Mouse (Mus musculus): ENCODE results near the gene Dnali1. TPM values are rescaled to one million over a fixed set of nuclear protein-coding genes. Genes with fewer than 3 reads are reported as not detected.

Dnali1 gene
- polyA plus RNA-seq (2015; fragmentation: Nextera tagmentation; extraction: Ambion mirVana): 0.10 and 0.31 TPM in 2 replicates

DNA sequence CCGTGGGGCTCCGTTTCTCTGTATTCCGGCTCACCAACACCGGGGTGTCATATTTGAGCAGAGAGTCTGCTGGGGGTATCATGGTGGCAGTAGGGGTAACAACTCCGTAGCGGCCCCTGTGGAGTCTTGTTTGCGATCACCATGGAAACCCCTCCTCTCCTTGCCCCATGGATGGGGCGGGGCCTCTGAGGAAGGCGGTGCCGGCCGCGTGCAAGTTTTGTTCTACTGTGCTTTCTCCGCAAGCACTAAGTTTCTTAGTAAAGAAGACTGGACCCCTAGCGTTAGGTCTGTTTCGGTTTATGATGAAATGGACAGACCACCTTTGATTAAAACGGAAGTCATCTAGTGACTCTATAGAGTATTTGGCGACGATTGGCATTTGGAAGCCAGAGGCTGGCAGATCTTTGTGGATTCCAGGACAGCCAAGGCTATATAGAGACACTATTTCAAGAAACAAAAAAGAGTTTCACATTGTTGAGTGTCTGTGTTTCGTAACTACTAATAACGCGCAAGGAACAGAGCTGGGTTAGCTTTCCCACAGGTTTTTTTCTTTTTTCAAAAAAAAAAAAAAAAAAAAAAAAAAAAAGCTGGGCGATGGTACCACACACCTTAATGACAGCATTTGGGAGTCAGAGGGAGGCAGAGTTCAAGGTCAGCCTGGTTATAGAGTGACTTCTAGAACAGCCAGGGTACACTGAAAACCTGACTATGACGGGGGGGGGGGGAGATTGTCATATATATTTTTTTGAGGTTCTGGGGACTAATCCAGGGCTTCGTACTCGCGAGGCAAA lies at the start of gene Dnali1:
Gene Dnali1 (minus strand): TSS at position 187 of the 791 bp plus-strand sequence.
- peak within 1 kb of the TSS; percentile 95 for H3K4me3 ChIP-seq (replicated peaks; ENCODE audit: low read length)
- H3K27me3 ChIP-seq (ENCODE audit: control insufficient read depth, insufficient read depth, low read length): no peaks in the 10 kb centered on the region
- peak within 1 kb of the TSS; percentile 93 for H3K4me2 ChIP-seq (ENCODE audit: low read depth, low read length)
- H3K27ac ChIP-seq (ENCODE audit: low read length): peak within 1 kb of the TSS; percentile 62
- peak within 1 kb of the TSS; percentile 90 for H3K9ac ChIP-seq (ENCODE audit: low read length)
- no peak for ATAC-seq (ENCODE audit: insufficient read depth, low FRiP score)
- peaks cover 4% of the 10 kb centered on the region; the same call in 1 of the 2 replicates for H3K36me3 ChIP-seq (ENCODE audit: control insufficient read depth, insufficient read depth, low read length)
- H3K4me1 ChIP-seq (ENCODE audit: control insufficient read depth, insufficient read depth, low read length): peaks cover 9% of the 10 kb centered on the region
- 2% methylated on average over 26 of the region's 26 CpGs for WGBS
- no peaks in the 10 kb centered on the region for H3K9me3 ChIP-seq (replicated peaks; ENCODE audit: control insufficient read depth, low read length)

DNA sequence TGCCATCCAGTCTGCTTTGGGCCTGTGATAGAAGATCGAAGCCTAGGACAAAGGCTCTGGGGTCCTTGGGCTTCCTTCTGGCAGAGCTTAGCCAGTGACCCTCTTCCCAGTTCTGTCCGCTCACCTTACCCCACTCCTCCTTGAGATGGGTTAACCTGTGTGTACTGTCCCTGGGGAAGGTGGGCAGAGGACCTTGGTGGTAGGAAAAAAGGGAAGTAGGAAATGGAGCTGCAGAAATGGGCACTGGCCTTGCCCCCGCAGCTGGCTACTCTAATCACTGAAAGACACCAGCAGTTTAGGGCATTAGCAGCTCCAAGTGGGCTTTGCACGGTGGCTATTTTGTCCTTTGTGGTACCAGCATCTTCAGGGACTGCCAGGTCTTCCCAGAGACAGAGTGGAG lies 49.6 kb upstream of the Dnali1 start:
- Histone ChIP-seq H3K4me1 (ENCODE audit: control insufficient read depth, insufficient read depth, low read length) (peaks cover 29% of the 10 kb centered on the region), H3K4me2 (ENCODE audit: low read depth, low read length) (no peak overlapping the region; the same call in 1 of the 2 replicates), H3K27ac (ENCODE audit: low read length) (peak overlapping the region; percentile 58), H3K9ac (ENCODE audit: low read length) (peak overlapping the region; percentile 43), H3K36me3 (ENCODE audit: control insufficient read depth, insufficient read depth, low read length) (no peaks in the 10 kb centered on the region; the same call in 1 of the 2 replicates), H3K4me3 (replicated peaks; ENCODE audit: low read length) (no peak overlapping the region), H3K27me3 (ENCODE audit: control insufficient read depth, insufficient read depth, low read length) (no peaks in the 10 kb centered on the region), H3K9me3 (replicated peaks; ENCODE audit: control insufficient read depth, low read length) (no peaks in the 10 kb centered on the region)
- 73% methylated on average over 4 of the region's 4 CpGs for WGBS
- ATAC-seq (ENCODE audit: insufficient read depth, low FRiP score): no peak

DNA sequence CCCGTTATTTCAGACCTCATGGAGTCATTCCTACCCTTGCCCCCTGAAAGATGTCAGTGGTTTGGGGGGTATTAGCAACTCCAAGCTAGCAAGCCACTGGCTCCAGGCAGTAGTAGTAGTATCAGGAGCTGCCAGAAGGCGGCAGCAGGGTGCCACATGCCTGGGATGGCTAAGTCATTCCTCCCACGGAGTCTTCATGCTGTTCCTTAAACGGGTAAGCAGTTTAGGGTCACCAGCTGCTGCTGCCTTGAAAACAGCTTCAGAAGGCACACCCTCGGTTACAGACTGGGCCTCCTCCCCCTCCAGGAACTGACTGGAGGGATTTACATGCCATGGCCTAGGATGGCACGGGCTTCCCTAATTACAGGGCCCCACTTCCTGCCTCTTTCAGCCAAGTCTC lies 49.1 kb upstream of the Dnali1 start:
- no peaks in the 10 kb centered on the region for H3K9me3 ChIP-seq (replicated peaks; ENCODE audit: control insufficient read depth, low read length)
- WGBS: 8% methylated on average over 6 of the region's 6 CpGs
- H3K4me3 ChIP-seq (replicated peaks; ENCODE audit: low read length): no peak overlapping the region
- H3K27me3 ChIP-seq (ENCODE audit: control insufficient read depth, insufficient read depth, low read length): no peaks in the 10 kb centered on the region
- H3K4me2 ChIP-seq (ENCODE audit: low read depth, low read length): no peak overlapping the region
- H3K4me1 ChIP-seq (ENCODE audit: control insufficient read depth, insufficient read depth, low read length): peaks cover 29% of the 10 kb centered on the region
- H3K36me3 ChIP-seq (ENCODE audit: control insufficient read depth, insufficient read depth, low read length): no peaks in the 10 kb centered on the region; the same call in 1 of the 2 replicates
- H3K9ac ChIP-seq (ENCODE audit: low read length): peak overlapping the region; percentile 43
- ATAC-seq (ENCODE audit: insufficient read depth, low FRiP score): peak; percentile 46; the same call in 1 of the 2 replicates
- H3K27ac ChIP-seq (ENCODE audit: low read length): peak overlapping the region; percentile 58; the same call in 1 of the 2 replicates

DNA sequence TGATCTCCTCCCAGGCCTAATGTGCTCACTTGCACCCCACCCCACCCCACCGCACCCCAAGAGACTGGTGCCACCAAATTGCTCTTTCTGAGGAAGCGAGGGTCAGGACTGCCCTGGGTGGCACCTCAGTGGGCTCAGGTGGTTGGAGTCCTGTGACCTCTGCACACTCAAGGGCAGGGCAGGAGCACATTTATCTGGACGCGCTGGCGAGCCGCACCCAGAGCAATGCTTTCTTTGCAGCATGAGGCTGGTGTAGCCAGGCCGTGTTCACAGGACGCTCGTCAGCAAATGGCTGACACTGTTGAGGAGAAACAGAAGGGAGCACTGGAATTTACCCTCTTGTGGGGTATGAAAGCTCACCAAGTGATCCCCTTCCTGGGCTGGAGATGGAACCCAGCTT lies 39.9 kb upstream of the Dnali1 start:
- Histone ChIP-seq H3K4me1 (ENCODE audit: control insufficient read depth, insufficient read depth, low read length) (no peaks in the 10 kb centered on the region), H3K27me3 (ENCODE audit: control insufficient read depth, insufficient read depth, low read length) (no peaks in the 10 kb centered on the region), H3K9me3 (replicated peaks; ENCODE audit: control insufficient read depth, low read length) (no peaks in the 10 kb centered on the region), H3K4me2 (ENCODE audit: low read depth, low read length) (no peak overlapping the region), H3K36me3 (ENCODE audit: control insufficient read depth, insufficient read depth, low read length) (0 out of 2 replicates have a peak, but pooled peaks cover 4% of the 10 kb centered on the region), H3K27ac (ENCODE audit: low read length) (no peak overlapping the region), H3K9ac (ENCODE audit: low read length) (no peak overlapping the region), H3K4me3 (replicated peaks; ENCODE audit: low read length) (no peak overlapping the region)
- no peak for ATAC-seq (ENCODE audit: insufficient read depth, low FRiP score)
- whole genome bisulfite sequencing: 82% methylated on average over 9 of the region's 9 CpGs

DNA sequence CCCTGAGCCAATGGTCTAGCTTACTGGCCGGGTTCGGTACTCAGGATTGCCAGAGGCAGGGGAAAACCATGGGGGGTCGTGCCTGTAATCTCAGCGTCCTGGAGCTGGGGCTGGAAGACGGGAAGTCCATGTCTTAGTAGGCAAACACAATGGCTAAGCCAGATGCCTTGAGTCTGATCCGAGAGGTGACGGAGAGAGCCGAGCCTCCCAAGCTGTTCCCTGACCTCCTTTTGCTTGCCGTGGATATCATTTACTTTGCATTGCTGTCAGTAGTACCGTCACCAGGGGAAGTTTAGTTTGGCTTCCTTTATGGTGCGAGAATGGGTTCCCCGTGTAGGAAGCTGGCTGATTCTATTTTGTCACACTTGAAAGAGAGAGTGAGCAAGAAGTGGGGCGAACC lies 35.8 kb upstream of the Dnali1 start:
- Histone ChIP-seq H3K27me3 (ENCODE audit: control insufficient read depth, insufficient read depth, low read length) (no peaks in the 10 kb centered on the region), H3K4me1 (ENCODE audit: control insufficient read depth, insufficient read depth, low read length) (no peaks in the 10 kb centered on the region), H3K9me3 (replicated peaks; ENCODE audit: control insufficient read depth, low read length) (no peaks in the 10 kb centered on the region), H3K27ac (ENCODE audit: low read length) (no peak overlapping the region), H3K4me3 (replicated peaks; ENCODE audit: low read length) (no peak overlapping the region), H3K36me3 (ENCODE audit: control insufficient read depth, insufficient read depth, low read length) (0 out of 2 replicates have a peak, but pooled peaks cover 4% of the 10 kb centered on the region), H3K4me2 (ENCODE audit: low read depth, low read length) (no peak overlapping the region), H3K9ac (ENCODE audit: low read length) (no peak overlapping the region)
- ATAC-seq (ENCODE audit: insufficient read depth, low FRiP score): no peak
- 77% methylated on average over 13 of the region's 13 CpGs for WGBS

DNA sequence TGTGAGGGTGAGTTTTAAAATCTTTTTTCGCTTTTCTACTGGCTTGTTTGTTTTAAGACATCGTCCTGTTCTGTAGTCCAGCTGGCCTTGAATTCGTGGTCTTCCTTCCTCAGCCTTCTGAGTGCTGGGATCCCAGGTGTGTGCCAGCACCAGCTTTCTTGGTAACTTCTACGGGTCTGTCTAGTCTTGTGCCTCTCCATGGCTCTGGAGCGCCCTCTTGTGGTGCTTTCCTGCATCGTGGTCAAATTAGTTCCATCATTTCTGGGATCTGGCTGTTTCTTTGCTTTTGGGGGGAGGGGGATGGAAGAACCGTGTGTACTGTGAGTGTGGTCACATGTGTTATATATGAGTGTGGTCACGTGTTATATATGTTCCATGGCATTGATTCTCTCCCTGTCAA lies 34.0 kb upstream of the Dnali1 start:
- H3K9me3 ChIP-seq (replicated peaks; ENCODE audit: control insufficient read depth, low read length): no peaks in the 10 kb centered on the region
- H3K36me3 ChIP-seq (ENCODE audit: control insufficient read depth, insufficient read depth, low read length): no peaks in the 10 kb centered on the region
- no peak overlapping the region for H3K4me2 ChIP-seq (ENCODE audit: low read depth, low read length)
- H3K4me3 ChIP-seq (replicated peaks; ENCODE audit: low read length): no peak overlapping the region
- H3K4me1 ChIP-seq (ENCODE audit: control insufficient read depth, insufficient read depth, low read length): no peaks in the 10 kb centered on the region
- H3K27ac ChIP-seq (ENCODE audit: low read length): no peak overlapping the region
- 5% methylated on average over 8 of the region's 8 CpGs for WGBS
- no peak overlapping the region for H3K9ac ChIP-seq (ENCODE audit: low read length)
- peak; percentile 58; the same call in 1 of the 2 replicates for ATAC-seq (ENCODE audit: insufficient read depth, low FRiP score)
- H3K27me3 ChIP-seq (ENCODE audit: control insufficient read depth, insufficient read depth, low read length): no peaks in the 10 kb centered on the region

DNA sequence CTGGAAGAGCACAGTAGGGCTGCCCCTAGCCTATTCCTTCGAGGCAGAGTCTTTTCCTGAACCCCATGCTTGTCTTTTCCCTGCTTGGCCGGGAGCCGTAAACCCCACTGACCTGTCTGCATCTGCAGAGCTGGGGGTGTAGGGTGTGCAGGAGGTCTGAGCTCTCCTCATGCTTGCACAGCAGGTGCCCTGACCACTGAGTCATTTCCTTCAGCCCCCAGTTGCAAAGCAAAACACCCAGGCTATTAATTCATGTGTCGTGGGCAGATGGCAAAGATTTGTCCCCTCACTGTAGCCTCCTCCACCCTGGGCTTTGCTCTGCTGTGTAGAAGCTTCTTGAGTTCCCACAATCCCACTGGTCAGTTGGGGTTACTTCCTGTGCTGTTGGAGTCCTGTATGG lies 31.9 kb upstream of the Dnali1 start:
- no peak for ATAC-seq (ENCODE audit: insufficient read depth, low FRiP score)
- Histone ChIP-seq H3K9me3 (replicated peaks; ENCODE audit: control insufficient read depth, low read length) (no peaks in the 10 kb centered on the region), H3K4me3 (replicated peaks; ENCODE audit: low read length) (no peak overlapping the region), H3K4me2 (ENCODE audit: low read depth, low read length) (no peak overlapping the region), H3K4me1 (ENCODE audit: control insufficient read depth, insufficient read depth, low read length) (no peaks in the 10 kb centered on the region), H3K36me3 (ENCODE audit: control insufficient read depth, insufficient read depth, low read length) (no peaks in the 10 kb centered on the region), H3K27me3 (ENCODE audit: control insufficient read depth, insufficient read depth, low read length) (no peaks in the 10 kb centered on the region), H3K9ac (ENCODE audit: low read length) (no peak overlapping the region), H3K27ac (ENCODE audit: low read length) (no peak overlapping the region)
- whole genome bisulfite sequencing: 83% methylated on average over 4 of the region's 4 CpGs

DNA sequence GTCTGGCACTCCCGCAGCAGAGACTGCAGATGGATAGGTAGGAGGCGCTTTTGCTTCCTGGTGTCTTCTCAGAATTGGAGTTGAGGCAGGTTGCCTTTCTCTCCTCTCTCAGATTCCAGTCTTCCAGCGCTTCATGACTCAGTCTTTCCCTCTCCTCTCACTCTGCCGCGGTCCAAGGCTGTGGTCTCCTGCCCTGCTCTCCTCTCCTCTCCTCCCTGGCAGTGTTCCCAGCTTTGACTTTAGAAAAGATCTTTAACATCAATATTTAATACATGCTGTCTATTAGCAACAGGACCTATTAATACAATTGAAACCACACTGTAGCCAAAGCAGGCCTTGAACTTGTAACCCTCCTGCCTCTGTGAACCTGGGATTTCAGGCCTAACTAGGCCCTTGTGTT lies 30.6 kb upstream of the Dnali1 start:
- Histone ChIP-seq H3K9ac (ENCODE audit: low read length) (no peak overlapping the region), H3K27ac (ENCODE audit: low read length) (no peak overlapping the region), H3K27me3 (ENCODE audit: control insufficient read depth, insufficient read depth, low read length) (no peaks in the 10 kb centered on the region), H3K4me2 (ENCODE audit: low read depth, low read length) (no peak overlapping the region), H3K9me3 (replicated peaks; ENCODE audit: control insufficient read depth, low read length) (no peaks in the 10 kb centered on the region), H3K4me1 (ENCODE audit: control insufficient read depth, insufficient read depth, low read length) (no peaks in the 10 kb centered on the region), H3K36me3 (ENCODE audit: control insufficient read depth, insufficient read depth, low read length) (no peaks in the 10 kb centered on the region), H3K4me3 (replicated peaks; ENCODE audit: low read length) (no peak overlapping the region)
- no peak for ATAC-seq (ENCODE audit: insufficient read depth, low FRiP score)
- WGBS: 82% methylated on average over 5 of the region's 5 CpGs

DNA sequence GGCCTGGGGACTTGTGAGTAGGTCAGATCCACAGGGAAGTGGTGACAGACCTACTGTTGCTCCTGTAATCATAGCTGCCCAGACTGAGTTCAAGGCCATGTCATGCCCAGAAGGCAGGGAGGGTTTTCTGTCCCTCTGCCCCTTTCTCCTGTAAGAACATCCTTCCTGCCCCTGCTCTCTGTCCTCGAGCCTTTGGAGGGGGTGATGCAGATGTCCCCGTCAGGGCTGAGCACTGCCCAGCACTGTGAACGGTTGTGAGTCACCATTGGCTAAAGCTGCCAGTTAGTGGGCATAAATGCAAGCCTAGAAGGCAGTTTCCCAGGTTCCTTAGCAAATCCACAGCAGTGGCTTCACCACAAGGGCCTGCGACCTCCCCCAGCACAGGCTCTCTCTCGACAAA lies 27.5 kb upstream of the Dnali1 start:
- H3K27ac ChIP-seq (ENCODE audit: low read length): no peak overlapping the region
- ATAC-seq (ENCODE audit: insufficient read depth, low FRiP score): no peak; the same call in 1 of the 2 replicates
- WGBS: 86% methylated on average over 5 of the region's 5 CpGs
- H3K4me3 ChIP-seq (replicated peaks; ENCODE audit: low read length): no peak overlapping the region
- H3K27me3 ChIP-seq (ENCODE audit: control insufficient read depth, insufficient read depth, low read length): no peaks in the 10 kb centered on the region
- no peaks in the 10 kb centered on the region for H3K9me3 ChIP-seq (replicated peaks; ENCODE audit: control insufficient read depth, low read length)
- H3K9ac ChIP-seq (ENCODE audit: low read length): no peak overlapping the region
- no peak overlapping the region for H3K4me2 ChIP-seq (ENCODE audit: low read depth, low read length)
- H3K36me3 ChIP-seq (ENCODE audit: control insufficient read depth, insufficient read depth, low read length): peaks cover 6% of the 10 kb centered on the region; the same call in 1 of the 2 replicates
- H3K4me1 ChIP-seq (ENCODE audit: control insufficient read depth, insufficient read depth, low read length): no peaks in the 10 kb centered on the region

Measured in stomach, embryonic 16.5 days (tissue).